Mouse (Mus musculus) telencephalon, adult 2 months (tissue): Measurements from ENCODE around the gene Zfp90.
"Not testable (repeated sequence)": the region's sequence is repeated elsewhere in the genome, so short reads cannot be mapped to it uniquely, and the experiment has no call there.

ENCODE experiments used
- DNase-seq: peaks from one replicate; pipeline ENCODE4 v3.0.0-alpha.2; 2011; ENCODE audit warnings: low read depth, low spot score

The Zfp90 gene

DNA sequence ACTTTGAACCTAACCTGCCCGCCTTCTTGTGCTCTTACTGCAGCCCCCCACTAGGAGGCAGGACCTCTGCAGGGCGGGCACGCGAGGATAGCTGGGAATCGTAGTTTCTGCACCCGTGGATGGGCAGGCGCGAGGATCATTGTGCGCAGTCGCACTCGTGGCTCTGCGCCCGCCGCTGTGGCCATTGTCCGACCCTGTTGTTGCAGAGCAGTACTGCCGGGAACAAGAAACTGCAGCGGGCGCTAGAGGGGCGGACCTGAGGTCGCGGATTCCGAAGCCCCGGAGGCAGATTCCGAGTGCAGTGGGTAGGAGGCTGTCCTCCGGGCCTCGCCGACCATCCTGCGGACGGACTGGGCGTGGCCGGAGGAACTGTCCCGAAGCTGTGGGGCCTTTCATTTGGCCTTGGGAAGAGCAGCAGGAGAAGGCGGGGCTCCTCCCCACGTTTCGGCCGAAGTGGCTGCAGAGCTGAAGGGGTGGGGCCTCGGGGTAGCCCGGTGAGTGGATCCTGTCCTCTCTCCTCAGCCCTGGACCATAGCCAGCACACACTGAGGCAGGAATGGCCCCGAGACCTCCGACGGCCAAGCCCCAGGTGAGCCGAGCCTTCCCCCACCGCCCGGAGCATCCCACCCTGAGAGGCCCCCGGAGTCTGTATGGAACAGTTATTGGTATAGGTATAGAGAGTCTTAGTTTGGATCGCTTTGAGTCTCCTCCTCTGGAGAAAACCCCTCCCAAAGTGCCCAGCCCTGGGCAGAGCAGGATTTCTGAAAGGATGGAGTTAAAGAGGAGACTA is at the start of gene Zfp90:
Zfp90 (plus strand) TSS at position 146 of the 790 bp plus-strand sequence.
- DNase-seq: peak; percentile 86

- DNase-seq: no peak
Measured at GRCm38 (mm10) chr8:106368501-106368900, 46.6 kb upstream of the Zfp90 start.

DNA sequence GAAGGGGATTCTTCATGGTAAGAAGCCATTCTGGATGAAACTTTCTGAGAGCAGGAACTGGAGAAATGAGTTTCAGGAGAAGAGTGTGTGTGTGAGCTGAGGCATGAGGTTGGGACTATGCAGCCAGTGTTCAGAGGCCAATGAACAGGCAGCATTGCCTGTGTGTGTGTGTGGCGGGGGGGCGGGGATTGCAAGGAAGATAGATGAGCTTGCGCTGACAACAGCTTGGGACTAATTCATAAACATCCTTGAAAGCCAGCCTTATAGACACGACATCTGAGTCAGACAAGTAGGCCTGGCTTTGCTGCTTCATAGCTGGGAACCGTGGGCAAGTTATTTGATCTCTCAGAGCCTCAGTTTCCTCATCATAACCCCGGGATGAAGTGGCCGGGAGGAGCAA is 46.1 kb upstream of the Zfp90 start:
- no peak for DNase-seq

DNA sequence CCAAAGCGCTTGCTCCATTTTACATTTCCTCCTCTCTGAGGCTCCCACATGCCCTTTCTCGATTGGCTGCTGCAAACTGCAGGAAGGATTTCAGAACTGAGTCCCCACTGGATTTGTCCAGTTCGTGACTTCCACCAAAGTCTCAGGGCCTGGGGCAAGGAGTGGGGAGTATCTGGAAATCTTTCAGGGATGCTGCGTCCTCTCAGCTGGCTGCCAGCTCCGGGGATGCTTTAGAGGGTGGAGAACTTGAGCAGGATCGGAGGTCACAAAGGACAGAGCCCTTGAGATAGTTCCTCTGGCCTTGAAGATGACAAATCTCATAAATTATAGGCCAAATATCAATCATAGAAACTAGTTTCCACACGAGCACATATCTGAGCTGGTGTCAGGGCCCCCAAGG is 39.2 kb upstream of the Zfp90 start:
- no peak for DNase-seq

DNA sequence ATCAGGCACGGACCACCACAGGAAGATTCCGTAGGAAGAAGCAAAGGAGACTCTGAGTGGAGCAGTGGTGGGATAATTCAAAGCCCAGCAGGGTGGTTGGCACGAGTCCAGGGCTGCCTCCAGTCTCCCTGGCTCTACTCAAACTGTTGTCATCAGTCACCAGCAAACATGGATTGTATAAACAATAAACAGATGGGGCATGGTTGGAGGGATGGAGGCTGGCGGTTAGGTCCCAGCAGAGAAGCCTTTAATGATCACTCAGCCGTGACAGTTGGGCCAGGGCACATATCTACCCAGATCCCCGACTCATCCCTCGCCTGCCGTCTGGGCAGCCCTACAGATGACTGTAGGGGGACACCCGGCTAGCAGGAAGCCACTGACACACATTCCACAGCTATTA is 38.3 kb upstream of the Zfp90 start:
- DNase-seq: no peak

DNA sequence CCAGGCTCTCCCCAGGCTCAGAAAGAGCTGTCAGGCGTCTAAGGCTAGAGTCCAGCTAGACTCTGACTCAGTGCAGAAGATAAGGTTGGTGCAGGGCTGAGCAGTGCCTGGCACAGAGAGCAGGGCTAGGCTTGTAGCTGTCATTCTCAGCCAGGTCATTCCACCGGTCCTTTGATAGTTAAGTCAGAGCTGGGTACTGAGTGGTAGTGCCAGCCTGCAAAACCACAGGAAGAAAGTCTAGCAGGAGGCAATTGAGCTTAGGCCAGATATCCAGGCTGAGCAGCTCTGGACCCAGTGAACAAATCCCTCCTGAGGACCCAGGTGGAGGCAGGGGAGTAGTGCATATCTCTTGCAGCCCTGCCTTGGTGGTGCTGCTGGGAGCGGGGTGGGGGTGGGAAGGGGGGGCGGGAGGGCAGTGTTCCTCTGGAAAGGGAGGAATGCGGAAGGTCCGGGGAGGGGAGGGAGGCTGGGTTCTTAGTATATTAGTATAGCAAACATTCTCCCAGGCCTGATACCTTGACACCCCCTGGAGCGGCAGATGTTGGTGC is 36.6 kb upstream of the Zfp90 start:
- DNase-seq: no peak

GRCm38 (mm10) chr8:106379357-106379756 is 35.8 kb upstream of the Zfp90 start:
- no peak for DNase-seq

DNA sequence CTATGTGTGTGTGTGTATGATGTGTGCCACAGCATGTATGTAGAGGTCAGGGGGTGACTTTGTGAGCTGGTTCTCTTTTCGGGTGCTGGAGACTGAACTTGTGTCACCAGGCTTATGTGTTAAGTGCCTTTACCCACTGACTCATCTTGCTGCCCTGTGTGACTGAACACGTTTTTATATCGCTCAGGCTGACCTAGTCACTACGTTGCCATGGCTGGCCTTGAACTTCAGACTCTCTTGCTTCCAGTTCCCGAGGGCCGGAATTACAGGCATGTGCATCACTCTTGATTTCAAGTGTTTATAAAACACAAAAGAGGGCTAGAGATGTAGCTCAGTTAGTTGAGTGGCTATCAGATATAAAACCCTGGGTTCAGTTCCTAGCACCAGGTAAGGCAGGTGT is 34.1 kb upstream of the Zfp90 start:
- DNase-seq: no peak

DNA sequence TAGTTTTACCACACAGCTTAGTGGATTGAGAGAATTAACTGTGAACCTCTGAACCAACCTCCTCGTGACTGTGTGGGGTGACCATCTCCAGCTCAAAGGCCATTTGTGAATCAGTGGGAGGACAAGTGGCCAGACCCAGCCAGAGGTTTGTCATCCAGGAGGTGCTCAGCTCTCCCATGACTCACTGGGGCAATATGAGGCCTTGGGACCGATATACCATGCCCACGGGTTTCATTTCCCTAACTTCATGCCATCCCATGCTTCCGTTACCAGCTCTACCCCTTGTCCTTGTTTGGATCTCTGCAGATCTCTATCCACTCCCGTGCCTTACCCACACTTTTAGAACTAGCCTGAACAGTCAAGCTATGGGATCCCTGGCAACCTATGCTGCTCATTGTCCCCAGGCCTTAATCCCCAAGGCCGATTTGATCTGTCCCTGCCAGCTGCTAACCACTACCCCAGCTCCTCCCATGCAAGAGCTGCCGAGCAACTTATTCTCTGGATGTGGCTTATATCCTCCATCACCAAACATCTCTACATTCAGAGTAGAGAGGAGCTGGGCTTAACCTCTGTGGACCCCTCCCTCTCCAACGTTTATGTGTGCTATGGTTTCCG is 27.2 kb upstream of the Zfp90 start:
- DNase-seq: no peak

DNA sequence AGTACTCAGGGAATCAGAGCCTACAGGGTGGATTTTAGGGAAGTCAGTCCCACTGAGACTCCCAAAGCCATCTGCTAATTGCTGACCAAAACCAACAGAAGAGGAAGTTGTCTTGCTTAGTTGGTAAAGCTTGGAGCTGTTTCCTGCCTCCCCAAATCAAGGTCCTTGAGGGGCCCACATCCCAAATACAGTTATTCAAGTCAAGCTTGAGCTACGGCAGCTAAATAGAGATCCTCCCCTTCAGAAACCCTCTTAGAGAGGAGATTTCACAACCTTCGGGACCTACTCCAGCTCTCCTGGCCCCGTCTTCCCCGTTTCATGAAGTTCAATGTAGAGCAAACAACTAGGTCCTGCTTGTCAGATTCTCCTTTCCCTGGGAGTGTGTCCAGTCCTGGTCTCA is 20.6 kb upstream of the Zfp90 start:
- DNase-seq: no peak

DNA sequence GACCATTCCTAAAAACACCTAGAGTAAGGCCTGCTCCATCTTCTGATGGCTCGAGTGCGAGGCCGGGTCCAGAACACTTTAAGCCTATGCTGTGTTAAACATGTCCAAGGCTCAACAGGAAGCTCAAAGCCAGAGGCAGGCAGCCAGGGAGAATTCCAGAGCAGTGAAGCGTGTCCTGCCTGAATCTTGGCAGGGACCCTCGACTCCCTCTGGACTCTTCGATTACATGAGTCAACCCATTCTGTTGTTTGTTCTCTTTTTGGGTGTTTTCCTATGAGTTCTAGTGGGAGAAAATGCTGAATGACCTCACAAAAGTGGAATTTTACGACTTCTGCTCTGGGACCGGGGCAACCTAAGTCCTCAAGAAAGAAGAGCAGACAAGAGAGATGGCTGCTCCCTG is 15.4 kb upstream of the Zfp90 start:
- no peak for DNase-seq

GRCm38 (mm10) chr8:106400181-106400580 is 14.9 kb upstream of the Zfp90 start:
- DNase-seq: no peak

GRCm38 (mm10) chr8:106403246-106403933 is 11.7 kb upstream of the Zfp90 start:
- no peak for DNase-seq

DNA sequence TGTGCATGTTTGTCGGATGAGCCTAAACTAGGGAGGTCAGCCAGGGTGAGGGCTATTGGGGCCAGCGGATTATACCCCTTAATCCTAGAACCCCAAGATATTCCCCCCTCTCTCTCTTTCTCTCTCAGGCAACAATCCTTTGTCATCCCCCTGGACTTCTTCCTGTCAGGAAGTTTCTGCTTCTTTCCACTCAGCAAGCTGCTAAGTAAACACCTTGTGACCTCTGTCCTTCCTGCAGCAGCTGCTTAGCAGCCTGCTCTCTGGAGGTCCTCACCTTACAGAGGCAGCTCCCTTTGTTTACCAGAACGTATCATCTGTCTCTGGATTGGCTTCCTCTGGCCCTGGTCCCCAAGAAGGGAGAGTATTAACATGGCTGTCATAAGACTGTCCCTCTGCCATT is 10.3 kb upstream of the Zfp90 start:
- DNase-seq: no peak

GRCm38 (mm10) chr8:106405810-106406209 is 9.3 kb upstream of the Zfp90 start:
- no peak for DNase-seq

GRCm38 (mm10) chr8:106410055-106410454 is 5.1 kb upstream of the Zfp90 start:
- no peak for DNase-seq

- DNase-seq: no peak
Measured at GRCm38 (mm10) chr8:106410564-106410963, 4.6 kb upstream of the Zfp90 start.

GRCm38 (mm10) chr8:106411783-106412451 is 3.2 kb upstream of the Zfp90 start:
- no peak for DNase-seq

DNA sequence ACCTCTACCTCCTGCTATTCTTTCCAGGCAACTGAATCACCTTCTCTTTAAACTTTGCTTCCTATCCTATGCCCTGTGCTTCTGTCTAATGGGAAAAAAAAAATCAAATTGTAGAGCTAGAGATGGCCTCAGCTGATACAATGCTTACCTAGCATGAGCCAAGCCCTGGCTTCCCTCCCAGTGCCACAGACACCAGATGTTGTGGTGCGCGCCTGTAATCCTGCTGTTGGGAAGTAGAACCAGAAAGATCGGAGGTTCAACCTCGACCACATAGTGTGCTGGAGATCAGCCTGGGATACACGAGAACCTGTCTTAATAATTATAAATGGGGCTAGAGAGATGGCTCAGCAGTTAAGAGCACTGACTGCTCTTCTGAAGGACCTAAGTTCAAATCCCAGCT is 2.6 kb downstream of the Zfp90 start:
- DNase-seq: no peak

DNA sequence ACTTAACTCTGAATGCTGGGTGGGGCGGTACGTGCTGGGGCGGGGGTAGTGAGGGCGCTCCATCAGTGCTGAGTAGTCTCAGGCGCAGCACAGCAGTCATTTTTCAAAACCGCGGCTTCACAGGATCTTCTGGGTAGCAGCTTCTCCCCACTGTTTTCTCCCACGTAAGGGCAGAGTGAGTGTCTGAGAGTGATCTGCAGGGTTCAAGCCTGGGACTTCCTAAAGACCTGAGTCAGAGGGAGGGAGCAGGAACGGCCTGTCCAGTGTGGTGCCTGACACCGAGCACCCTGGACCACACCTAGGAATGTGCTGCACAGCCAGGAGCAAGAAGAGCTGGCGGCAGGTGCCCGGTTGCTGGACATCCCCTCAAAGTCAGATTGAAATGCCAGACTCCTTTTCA is 16.0 kb downstream of the Zfp90 start:
- no peak for DNase-seq

- DNase-seq: not testable (repeated sequence)
Measured at GRCm38 (mm10) chr8:106431952-106432351, 16.8 kb downstream of the Zfp90 start.
